Mouse (Mus musculus) kidney, adult 9 months (tissue): ENCODE data around the gene Plxna1.
A peak's percentile ranks its signal among the peaks of the same experiment; 100 is the strongest.

Source experiments
- DNase-seq: peaks from one replicate; pipeline ENCODE4 v3.0.0; 2022

Gene Plxna1

DNA sequence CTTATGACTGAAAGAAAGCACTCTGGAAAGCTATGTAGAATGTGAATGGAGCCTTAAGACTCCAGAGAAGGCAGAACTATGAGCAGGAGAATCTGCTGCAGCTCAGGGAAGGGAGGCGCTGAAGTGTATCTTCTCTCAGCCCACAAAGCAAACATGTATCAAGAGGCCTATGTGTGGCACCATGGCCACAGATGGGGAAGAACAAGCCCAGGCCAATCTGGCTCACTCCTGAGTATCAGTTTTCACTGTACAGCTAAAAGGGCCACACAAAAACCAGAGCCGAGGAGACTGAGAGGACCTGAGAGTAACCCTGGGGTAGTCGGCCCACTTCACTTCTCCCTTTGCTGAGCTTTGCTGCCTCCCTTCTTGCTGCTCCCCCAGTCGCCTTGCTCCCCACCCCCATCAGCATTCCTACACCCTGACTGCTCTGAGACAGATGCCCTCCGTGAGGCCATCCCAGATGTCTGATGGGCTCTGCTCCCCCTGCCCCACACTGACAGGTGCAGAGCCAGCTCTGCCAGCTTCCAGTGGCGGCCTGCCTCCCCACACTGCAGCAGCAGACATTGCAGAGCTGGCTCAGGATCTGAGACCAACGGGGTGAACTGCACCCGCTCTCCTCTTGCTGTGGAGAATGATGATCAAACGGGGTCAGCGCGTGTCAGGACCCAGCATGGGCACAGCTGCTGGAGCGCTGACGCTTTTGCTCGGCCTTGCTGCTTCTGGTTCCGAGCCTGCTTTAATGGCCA lies 34.5 kb downstream of the Plxna1 start:
- no peak for DNase-seq

DNA sequence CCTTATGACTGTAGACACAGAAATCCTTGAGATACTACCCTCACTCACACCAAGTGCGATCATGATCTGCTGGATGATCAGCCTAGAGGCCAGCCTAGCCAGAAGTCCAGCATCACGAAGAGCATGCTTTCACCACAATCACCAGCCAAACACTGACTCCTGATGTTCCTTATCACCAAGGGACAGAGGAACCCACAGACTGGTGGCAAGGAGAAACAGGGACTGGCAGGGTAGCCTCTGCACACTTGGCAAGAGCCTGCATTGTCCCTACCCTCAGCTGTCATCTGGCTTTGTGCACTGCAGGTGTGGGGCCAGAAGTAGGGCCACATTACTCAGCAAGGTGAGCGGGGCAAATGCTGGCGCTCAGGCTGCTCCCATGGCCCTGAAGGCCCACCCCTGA lies 37.6 kb downstream of the Plxna1 start:
- no peak for DNase-seq

DNA sequence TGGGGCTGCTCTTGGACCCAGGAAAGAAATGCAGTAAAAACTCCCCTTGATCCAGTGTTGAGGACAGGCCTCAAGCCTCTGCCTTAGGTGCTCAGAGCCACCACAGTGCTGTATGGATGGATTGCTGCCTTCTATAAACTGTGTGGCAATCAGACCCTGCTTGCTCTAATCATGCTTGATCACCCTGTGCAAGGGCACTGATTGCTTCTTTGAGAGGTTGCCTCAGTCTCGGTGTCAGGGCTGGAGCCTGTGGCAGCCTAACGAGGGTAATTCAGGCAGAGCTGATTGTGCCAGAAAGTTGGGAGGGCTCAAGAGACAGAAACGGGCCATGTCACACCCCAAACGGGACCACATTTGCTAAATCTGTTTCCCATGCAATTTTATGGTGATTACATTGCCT lies 47.2 kb downstream of the Plxna1 start:
- no peak for DNase-seq

DNA sequence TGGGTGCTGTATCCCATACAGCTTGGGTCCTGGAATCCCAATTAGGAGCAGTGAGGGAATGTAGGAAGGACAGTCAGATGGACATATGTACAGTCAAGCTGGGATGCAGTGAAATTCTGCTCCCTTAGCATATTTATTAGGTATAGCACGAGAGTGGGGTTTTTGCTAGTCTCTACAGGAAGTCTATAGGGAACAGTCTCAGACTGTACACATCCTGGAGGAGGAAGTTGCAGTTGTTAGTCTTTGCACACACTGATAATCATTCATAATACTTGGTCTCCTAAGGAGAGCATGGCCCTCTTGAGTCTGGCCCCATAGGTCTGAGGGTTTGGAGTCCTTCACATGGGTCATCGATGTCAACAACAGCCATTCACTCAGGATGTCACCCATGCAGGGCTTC lies 50.9 kb downstream of the Plxna1 start:
- no peak for DNase-seq

DNA sequence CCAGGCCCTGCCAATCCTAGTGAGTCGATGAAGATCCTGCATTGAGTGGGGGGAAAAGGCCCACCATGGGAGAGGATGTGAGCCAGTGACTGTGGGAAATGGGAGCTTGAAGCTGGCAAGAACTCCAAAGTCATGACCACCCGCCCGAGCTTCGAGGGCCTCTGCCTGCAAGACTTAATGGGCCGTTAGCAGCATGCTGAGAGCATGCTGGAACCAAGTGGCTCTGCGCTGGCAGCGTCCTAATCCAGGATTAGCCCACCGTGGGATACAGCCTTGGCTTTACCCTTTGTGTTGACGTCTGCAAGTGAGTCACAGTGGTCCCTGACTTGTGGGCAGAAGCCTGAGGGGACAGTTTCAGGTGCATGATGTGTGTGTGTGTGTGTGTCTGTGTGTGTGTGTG lies 52.2 kb downstream of the Plxna1 start:
- DNase-seq: no peak

DNA sequence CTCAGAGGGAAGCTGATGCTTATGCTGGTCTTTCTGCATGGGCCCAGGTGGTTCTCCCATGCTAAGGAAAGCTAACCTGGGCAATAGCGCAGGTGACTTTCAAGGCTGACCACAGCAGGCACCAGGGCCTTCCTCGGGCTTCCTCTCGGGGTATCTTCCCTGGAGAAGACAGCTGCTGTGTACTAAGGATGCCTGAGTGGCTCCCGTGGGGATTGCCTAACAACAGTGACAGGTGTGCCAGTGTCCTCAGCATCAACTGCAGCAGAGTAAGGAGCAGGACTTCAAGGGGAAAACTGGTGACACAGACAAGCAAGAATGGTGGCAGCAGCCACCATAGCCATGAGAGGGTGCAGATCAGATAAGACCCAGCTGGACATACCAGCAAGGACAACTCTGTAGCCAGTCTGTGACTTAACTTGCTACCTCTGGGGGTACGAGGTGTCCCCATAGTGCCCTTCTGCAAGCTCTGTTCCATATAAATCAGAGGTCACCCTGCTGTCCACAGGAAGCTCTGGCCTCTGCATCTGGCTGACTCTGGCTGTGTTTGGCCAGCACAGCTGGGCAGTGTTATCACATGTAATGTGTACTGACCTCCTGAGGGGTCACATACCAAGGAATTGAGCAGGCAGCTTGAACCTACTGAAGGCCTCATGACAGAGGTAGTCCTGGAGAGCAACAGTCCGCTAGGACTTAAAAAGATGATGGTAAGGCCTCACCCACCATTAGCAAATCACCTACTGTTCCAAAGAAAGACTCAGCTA lies 54.0 kb downstream of the Plxna1 start:
- no peak for DNase-seq

DNA sequence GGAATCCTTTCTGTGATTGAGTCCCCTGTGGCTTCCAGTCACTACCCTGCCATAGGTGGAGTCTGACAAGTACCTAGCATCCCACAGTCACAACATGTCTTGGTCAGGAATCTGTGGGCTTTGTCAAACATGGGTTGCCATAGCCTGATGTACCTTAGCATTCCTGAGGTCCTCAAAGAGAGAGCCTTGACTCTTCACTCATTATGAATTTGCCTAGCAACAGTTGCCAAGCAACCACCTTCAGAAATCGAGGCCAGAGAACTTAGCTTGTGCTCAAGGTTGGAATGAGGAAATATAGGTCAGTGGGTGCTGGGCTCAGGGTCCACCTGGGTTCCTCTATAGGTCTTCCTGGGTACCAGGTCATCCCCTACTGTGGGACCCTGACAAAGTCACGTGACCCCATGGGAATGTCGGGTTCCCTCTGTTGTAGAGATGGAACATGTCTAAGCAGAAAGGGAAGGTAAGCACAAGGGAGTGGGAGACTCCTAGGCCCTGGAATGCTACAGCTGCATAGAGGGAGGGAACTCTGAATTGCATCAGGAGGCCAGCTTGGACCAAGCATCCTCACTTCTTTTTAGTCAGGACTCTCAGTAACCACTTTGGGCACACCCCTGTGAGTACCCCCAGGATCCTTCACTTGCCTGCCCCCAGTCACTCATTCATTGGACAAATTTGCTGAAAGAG lies 57.9 kb downstream of the Plxna1 start:
- DNase-seq: no peak

DNA sequence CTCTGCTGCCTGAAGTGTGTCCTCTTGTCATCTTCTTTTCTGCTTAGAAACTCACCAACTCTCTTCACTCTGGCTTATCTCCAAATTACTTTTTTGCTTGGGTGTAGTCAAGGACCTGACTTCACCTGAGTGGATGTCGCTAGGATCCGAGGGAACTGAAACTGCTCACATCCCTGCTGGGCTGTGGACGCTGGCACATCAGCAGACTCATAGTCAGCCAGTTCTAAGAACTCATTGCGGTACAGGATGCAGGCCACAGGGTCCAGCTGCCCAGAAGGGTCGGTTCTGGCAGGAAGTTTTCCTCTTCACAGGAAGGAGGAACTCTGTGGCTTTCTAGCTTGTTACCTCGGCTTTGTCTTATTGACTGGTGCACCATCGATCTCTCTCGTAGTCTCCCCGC lies 62.6 kb downstream of the Plxna1 start:
- DNase-seq: no peak

DNA sequence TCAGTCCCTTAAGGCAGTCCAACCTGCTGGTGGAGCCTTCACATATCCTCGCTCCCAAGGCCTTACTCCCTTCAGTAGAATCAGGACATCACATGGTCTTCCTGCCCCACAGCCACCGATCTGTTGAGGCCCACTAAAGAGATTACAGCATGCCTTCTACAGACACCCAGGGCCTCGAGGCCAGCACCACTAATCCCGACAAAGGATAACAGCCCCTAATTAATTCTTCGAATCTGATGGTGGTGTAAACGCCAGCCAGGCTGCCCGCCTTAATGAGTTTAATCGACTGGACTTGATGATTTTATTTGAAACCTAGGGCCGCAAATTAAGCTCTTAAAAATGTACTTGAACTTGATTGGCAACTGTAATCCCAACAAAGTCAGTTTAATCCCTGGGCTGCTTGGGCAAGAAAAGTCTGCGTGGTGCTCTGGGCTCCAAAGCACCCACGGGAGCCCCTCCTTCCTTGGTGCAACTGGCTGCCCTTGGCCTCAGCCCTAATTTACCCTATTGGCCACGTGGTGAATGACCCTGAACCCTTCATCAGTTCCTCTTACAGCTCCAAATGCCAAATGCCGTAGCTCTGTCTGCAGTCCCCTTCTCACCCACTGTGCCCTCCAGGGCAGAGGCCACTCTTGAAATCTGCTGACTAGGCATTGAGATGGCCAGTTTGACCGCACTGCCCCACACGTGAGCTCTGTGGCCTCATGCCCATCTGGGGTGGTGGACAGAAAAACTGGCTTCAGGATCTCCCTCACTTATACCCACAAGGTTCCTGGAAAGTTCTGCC lies 65.3 kb downstream of the Plxna1 start:
- peak; percentile 81 for DNase-seq

DNA sequence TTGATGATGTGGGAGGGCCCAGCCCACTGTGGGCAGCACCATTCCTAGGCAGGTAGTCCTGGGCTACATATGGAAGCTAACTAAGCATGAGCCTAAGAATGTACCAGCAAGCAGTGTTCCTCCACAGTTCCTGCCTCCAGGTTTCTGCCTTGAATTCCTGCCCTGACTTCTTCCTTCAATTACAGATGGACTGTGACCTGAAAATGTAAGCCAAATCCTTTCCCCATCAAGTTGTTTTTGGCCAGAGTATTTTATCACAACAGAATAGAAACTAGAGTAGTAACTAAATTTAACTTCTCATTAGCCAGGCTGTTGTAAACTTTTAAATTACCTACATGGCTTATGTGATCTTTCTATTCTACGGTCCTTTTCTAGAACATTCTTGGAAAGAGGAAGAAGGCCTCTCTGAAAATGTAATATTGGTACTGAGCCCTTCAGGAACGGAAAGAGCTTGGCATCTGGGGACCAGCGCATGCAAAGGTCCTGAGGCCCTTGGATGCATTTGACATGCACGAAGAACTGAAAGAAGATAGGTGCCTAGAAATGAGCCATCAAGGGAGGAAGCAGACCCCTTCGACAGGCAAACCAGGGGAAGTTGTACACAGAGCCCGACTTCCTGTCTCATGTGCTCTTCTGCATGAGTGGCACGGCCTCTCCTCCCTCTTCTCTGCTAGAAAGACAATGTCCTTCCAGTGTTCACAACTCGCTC lies 66.3 kb downstream of the Plxna1 start:
- no peak for DNase-seq

DNA sequence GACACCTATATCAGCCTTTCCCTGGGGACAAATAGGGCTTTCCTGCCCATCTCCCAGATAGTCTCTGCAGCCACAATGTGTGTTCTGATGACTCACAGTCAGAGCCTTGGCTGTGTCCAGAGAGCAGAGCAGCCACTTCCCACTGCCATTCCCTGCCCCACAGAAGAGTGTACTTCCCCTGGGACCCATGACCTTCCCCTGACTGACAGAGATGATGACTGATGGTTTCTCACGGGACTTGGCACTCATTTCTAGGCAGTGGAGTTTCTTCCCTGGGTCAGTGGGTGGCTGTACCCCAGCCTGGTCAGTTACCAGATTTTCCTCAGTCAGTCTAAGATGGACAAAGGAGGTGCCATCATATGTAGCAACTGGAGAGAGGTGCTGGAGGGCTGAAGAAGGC lies 67.8 kb downstream of the Plxna1 start:
- DNase-seq: no peak

DNA sequence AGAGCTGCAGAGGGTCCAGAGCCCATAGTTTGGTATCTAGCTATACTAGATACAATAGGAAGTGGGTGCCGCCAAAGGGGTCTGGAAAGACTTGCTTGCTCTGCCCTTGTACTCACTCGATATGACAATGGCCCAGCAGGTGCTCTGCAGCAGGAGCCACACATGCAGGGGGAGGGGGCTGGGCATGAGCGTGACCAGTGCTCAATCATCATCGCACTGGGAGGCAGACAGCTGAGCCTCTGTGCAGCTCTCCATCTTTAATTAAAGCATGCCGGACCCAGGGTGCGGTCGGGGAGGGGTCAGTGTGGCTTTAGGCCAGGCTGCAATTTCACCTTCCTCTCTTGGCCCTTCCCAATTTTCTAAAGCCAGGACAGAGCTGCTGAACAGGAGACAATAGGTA lies 70.9 kb downstream of the Plxna1 start:
- DNase-seq: no peak

DNA sequence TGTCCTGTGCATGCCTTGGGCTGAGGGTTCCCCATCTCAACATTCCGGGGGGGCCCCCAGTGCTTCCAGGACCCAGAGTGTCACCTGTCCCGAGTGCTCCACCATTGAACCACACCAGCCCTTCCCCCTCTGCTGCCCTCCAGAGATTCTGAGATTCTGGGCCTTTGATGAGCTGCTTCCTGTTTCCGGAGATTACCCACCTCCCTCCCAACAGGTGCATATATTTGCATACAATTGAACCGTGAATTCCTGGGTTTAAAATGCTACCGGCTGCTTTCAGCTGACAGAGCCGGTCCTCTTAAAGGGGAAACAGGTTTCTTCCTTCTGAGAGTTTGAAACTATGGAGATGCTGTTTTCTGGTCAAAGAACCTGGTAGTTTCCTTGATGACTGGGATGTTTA lies 74.3 kb downstream of the Plxna1 start:
- DNase-seq: no peak

DNA sequence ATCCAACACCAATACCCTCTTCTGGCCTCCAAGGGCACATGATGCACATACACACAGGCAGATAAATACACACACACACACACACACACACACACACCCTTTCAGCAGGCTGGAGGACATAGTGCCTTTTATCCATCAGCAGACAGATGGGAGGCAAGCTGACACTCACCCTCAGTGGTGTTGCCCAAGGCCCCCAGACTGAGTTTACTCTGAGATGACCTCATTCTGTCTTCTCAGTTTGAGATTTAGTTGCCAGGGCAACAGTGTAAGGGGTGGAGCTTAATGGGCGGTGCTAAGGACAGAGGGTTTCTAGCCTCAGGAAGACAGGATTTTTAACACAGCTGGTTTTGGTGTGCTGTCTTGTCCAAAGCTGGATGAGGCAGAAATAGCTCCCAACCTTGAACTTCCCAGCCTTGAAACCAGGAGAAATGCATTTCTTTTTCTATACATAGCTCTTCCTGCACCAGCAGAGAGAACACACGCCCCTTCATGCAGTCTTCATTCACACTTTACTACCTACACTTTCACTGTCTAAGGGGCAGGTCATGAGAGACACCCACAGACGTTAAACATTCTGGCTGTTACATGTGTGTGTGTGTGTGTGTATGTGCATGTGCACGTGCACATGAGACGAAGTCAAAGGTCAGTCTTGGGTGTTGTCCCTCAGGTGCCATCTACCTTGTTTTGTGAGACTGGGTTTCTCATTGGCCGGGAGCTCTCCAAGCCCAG lies 75.6 kb downstream of the Plxna1 start:
- no peak for DNase-seq

DNA sequence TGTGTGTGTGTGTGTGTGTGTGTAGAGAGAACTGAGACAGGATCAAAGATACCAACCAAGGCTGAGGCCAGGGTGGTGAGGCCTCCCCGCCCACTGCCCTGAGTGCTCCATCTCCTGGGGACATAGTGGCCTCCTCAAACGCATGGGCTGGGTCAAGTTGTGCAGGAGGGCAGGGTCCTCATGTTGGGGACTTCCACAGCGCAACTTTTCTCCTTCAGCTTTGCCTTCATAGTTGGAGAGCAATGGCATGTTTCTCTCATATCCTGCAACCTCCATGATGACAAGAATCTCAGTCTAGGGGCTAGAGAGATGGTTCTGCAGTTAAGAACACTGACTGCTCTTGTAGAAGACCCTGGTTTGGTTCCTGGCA lies 76.1 kb downstream of the Plxna1 start:
- DNase-seq: no peak

DNA sequence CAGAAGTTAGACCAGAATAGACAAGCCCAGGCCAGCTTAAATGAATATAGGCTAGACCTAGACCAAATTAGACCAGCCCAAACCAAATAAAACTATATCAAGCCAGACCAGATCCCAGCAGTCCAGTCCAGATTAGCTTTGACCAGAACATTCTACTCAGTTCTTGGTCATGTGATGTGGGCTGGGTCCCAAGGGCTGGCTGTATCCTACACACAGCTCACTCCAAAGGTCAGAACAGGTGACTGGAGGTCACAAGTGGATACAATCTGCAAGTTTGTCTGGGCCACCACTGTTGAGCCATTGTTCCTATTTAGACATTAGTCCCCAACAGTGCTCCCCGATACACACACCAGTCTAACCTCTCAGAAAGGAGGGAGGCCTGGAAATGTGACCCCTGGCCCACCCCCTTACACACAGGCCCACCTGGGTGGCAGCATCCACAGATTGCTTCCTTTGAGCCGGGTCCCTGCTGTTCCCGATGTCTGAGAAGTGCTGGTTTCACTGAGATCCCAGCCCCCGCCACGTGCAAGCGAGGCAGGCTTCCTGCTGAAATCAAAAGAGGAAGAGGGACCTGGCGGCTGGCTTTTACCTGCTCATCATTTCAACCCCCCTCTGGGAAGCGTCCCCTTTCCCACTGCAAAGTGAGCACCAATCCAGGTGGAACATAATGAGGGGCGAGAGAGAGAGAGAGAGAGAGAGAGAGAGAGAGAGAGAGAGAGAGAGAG lies 76.7 kb downstream of the Plxna1 start:
- DNase-seq: no peak

DNA sequence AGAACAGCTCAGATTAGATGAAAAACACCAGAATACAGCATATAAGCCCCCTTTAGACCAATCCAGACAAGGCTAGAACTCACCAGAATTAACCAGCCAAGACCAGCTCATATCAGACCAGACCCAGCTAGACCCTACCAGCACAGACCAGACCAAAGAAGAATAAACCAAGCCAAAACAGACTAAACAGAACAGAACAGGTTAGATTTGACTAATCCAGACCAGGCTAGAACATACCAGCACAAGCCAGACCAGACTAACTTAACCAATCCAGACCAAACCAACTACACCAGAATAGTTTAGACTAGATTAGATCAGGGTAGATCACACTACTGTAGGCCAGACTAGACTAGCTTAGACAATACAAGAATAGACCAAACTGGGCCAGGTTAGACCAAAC lies 77.3 kb downstream of the Plxna1 start:
- DNase-seq: no peak

DNA sequence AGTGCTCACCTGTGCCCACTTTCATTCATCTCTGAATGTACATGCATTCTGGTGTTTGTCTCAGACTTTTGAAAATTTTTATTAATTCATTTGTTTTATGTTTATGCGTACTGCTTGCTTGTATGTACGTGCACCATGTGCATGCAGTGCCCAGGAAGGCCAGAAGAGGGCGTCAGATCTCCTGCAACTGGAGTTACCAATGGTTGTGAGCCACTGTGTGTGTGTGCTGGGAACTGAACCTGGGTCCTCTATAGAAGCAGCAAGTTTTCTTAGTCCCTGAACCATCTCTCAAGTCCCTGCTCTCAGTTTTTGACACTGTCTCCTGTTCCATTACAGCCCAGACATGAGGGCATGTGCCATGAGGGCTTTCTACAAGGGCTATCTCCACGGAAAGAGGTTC lies 79.3 kb downstream of the Plxna1 start:
- no peak for DNase-seq

DNA sequence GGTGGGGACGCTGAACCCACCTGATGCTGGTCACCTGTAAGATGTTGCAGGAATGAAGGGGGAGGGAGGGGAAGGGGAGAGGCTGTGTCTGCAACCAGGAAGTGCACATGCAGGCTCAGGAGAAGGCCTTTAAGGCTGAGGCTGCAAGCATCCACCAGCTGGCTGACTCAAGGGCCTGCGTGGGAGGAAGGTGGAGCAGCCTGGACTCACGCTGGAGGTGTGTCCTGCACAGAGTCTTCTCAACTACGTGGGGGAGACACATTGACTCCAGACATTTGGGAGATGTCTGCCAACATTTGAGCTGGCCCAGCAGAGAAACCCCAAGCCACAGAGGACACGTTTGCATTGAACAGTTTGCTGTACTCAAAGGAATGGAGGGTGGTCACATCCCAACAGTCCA lies 79.8 kb downstream of the Plxna1 start:
- DNase-seq: no peak

DNA sequence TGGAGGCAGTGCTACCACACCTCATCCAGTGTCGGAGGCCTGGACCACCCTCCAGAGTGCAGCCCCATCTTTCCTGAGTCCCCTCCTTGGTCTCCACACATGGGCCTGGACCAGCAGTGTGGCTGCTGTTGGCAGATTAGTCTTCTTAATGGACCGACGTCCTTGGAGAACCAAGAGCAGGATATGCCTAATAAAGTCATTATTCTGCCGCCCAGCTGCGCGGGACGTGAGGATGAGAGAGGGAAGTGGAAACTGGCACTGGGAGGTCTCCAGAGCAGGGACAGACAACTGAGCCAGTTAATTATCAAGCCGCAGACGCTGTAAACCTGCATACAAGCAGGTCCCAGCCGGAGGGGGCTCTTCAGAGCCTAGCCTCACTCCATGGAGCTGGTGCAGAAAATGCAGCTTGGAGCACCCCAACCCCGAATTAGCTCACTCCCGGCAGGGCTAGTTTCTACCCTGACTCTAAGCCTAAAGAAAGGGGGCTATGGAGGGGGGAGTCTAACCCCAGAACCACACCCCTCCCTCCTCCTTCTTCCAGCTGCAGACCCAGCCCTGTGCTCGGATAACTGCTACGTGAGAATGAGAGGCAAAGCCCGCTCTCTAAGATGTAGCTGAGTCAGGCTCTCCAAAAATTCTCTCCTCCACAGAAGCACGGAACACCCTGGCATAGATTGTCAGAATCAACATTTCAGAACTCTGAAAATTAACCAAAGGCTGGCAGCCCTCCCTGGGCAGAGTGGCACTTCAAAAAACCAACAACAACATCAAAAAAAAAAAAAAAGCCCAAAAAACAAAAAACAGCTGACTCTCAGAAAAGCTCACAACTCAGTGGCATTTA lies 80.7 kb downstream of the Plxna1 start:
- DNase-seq: no peak
